Mouse (Mus musculus): ENCODE measurements around the gene Park7.

Park7 gene

GRCm38 (mm10) chr4:150913743-150914142 is 494 bp downstream of the Park7 start:
- DNase-seq (ENCODE audit: low read depth) = peak; percentile 72

DNA sequence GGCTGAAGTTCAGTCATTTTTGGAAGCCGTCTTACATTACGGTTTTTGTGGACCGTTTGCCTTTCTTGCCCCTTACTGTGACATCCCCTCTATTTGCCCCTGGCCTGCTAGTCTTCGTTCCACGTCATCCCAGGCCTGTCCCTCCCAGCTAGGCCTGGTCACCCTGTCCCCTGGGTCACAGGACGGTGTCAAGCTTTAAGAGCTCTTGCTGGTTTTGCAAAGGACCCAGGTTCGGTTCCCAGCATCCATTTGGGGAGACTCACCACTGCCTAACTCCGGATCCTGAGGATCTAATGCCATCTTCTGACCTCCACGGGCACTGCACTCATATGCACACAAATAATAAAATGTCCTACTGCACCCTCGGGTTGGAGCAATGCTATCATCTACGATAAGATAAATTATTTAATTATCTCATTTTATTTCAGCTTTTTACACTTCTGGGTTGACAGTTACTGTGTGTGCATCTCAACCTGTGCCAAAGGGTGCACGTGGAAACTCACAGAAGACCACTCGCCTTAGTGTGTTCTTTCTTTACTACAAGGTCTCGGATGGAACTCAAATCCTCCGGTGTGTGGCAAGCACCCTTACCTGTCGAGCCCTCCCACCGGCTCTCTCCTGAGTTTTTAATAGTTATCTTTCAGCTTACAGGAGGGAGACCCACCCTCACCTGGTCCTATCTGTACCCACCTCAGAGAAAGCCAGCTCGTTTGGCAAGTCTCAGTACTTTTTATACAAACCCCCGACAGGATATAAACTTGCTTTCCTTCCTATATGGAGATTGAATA is 3.9 kb downstream of the Park7 start:
- no peak for DNase-seq (ENCODE audit: low read depth)

GRCm38 (mm10) chr4:150909451-150910156 is 4.6 kb downstream of the Park7 start:
- DNase-seq (ENCODE audit: low read depth) = peak; percentile 100

- peak; percentile 67 for DNase-seq (ENCODE audit: low read depth)
Observed at GRCm38 (mm10) chr4:150908512-150908911, 5.7 kb downstream of the Park7 start.

DNA sequence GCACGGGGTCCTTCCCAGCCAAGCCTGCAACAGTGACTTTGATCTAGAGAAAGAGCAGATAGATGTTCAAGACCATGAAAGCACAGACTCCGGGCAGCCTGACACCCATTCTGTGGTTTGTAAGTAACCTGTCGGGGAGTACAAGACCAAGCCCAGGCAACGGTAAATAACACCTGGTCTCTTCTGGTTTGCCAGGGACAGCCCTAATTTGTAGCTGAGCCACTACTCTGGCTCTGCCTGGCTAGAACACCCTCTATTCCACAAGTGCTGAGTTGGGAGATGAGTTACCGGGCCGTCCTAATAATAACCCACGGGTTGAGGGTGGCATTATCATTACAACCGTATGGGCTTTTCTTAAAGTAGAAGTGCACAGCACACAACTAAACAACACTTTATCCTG is 7.1 kb downstream of the Park7 start:
- DNase-seq (ENCODE audit: low read depth) = no peak

DNA sequence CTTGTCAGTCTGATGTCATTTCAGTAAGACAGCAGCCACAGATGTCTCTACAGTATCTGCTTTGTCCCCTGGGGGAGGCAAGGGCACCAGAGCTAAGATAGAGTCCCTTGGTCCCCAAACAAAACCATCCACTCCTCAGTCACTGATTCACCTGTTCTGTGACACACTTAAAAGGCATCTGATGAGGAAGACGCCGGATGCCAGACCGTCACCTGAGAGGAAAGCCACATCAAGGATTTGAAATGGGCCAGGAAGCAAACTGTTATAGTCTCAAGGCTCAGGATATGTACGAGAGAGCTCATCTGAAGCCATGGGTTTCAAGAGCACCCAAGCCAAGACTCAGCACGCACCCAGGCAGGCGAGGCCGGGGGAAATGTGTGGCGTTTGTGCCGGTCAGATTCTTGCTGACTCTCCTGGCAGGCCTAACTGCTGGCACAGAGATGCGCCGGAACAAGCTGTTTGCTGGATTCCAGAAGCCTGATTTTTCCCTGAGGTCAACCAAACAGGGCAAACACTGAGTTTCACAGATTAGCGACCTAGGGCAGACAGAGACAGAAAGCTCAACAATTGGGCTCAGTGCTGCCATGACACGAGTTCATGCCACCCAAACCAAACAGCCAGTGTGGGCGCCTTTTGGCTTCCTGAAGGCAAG is 11.0 kb downstream of the Park7 start:
- no peak for DNase-seq (ENCODE audit: low read depth)

DNA sequence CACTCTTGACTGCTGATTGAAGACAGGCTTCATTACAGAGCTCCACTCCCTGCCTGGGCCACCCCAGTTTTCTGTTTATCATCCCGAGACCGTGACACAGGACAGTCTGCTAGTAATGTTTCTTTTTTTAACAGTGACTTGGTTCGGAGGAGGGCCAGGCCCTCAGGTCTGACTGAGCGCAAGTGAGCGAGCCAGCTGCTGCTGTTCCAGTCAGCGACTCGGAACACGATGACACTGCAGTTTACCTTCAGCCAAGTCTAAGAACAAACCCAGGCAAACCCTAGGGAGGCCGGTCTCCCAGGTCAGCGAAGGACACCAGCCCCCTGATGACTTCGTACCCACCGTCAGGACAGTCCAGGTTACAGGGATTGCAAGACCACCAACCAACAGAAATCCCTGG is 12.2 kb downstream of the Park7 start:
- no peak for DNase-seq (ENCODE audit: low read depth)

DNA sequence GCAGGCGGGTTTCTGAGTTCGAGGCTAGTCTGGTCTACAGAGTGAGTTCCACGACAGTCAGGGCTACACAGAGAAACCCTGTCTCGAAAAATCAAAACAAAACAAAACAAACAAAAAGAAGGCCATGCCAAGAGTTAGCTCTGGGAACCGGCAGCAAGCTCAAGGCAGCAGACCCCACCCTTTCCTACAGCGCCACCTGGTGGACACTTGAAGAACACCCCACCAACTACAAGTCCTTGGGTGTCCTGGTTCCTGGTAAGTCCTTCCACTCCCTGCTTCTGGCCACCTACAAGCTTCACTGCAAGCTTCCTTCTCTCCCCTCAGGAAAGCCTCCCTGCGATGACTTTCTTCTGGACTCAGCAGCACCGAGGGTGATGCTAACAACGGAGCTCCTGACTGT is 12.6 kb downstream of the Park7 start:
- DNase-seq (ENCODE audit: low read depth) = peak; percentile 90

GRCm38 (mm10) chr4:150900486-150900885 is 13.8 kb downstream of the Park7 start:
- DNase-seq (ENCODE audit: low read depth) = no peak

DNA sequence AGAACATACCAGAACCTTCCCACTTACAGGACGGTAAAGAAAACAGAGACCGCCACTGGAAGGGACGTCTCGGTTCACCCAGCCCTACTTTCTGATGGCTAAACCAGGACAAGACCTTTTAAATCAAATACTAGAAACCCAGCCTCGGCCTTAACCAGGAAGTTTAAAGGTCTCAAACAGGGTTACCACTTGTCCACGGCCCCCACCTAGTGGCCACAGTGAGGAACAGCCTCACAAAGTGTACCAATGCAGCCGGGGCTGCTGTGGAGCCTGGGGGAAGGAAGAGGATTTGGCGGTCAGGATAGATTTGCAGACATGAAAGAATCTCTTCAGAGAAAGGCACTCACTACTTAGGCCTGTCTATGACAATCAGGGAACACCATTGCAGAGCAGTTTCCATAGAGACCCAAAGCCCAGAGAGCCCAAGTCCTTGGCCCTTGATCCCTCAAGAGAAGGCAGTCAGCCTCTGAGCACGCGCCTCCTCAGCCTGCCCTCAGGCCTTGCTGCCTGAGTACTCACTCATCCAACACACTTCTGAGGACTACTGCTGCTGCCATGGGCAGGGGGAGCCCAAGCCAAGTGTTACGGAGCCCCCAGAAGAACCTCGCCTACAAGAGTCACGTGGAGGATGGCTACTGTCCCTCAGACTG is 15.4 kb downstream of the Park7 start:
- peak; percentile 93 for DNase-seq (ENCODE audit: low read depth)

DNA sequence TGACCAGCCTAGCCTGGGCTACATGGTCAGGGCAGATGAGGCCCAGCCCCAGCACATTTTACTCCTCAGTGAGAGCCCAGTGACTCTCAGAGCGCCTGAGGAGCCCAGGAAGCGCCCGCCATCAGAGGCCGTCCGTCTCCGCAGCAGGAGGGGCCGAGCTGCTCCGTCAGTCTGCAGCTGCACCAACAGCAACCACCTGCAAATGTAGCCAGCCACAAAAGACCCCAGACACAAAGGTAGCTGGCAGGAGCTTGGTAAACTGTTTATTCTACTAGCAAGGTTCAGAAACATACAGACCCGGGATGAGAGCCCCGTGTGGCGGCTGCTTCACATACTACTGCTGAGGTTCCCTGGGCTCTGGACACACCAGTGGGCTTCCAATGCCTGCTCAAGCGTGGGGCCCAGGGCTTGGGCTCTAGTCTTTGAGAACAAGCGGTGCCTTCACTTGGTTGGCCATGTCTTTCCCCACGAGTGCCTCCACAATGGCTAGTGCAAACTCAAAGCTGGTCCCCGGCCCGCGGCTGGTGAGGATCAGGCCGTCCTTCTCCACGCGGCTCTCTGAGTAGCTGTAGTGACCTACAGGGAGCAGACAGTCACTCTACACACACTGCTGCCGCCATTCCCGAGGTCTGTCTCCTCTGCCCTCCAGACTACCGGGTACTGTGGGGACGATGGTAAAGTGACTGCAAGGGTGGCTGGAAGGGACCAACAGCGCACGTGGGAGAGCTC is 17.2 kb downstream of the Park7 start:
- DNase-seq (ENCODE audit: low read depth) = no peak

DNA sequence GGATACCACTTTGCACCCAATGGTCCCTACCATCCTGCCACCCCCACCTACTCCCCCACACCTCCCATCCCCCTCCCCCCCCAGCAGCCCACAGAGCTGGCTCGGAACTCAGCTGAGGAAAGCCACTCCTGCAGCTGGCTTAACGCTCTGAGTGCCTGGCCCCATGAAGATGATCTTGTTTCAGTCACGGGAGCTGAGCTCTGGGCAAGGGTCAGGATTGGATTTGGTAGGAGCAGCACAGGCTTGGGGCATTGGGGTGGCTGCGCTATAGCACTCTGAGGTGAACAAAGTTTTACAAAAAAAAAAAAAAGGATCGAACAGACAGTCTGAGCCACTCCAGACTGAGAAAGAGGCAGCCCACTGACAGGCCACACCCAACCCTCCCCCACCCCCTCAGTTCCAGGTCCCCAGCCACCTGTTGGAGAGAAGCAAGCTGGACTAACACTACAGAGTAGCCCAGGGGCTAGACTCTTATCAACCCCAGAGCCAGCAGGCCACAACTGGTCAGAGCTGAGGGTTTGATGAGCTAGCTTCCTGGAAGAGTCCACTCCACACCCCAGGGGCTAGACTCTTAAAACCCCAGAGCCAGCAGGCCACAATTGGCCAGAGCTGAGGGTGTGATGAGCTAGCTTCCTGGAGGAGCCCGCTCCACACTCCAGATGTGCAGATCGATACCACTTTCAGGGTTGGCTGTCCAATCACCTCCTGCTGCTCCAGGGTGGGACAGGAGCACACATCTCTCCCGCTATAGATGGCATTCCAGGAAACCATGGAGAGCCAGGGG is 19.3 kb downstream of the Park7 start:
- no peak for DNase-seq (ENCODE audit: low read depth)

DNA sequence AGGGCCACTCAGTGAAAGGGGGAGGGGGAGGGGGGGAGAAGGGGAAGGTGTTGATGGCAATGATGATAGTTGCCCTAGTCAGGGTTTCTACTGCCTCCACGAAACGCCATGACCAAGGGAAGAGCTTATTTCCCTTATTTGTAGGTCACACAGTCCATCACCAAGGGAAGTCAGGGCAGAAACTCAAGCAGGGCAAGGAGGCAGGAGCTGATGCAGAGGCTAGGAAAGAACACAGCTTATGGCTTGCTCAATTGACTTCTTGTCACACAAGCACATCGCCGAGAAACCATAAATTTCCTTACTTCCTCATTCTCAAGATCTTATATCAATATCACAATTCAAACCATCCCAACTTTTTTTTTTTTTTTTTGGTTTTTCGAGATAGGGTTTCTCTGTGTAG is 22.9 kb downstream of the Park7 start:
- no peak for DNase-seq (ENCODE audit: low read depth)

DNA sequence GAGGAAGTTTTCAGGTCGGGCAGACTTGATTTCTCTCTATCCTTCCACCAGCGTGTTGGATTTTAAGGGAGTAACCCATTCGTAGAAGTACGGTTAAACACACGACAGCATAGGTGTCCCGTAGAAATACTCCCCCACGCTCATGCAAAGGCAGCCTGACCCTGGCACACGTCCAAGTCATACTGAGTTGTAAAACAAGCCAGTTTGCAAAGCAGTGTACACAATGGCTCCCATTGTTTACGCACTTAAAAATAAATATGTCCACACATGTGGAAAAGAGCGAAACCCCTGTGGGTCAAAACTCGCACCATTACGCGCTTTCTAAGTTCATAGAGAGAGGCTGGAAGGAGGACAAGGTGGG is 24.3 kb downstream of the Park7 start:
- no peak for DNase-seq (ENCODE audit: low read depth)

GRCm38 (mm10) chr4:150889273-150889954 is 24.8 kb downstream of the Park7 start:
- DNase-seq (ENCODE audit: low read depth) = no peak

DNA sequence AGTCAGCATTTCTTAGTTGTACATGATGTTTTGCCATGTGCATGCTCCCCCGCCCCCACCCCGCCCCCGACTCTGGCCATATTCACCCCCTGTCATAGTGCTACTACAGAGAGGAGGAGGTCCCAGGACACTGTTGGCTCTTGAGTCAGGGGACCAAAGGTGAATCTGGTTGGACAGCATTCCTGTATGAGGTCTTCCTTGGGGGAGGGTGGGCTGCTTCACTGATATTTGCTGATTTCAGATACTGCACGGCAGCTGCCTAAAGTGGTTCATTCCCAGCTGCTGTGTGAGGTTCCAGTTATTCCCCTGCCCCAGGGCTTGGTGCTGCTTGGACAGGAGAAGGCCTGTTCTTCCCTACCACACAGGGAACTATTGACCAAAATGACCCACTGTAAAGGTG is 25.7 kb downstream of the Park7 start:
- DNase-seq (ENCODE audit: low read depth) = no peak

GRCm38 (mm10) chr4:150887903-150888302 is 26.3 kb downstream of the Park7 start:
- DNase-seq (ENCODE audit: low read depth) = no peak

- DNase-seq (ENCODE audit: low read depth) = no peak
Observed at GRCm38 (mm10) chr4:150882632-150883031, 31.6 kb downstream of the Park7 start.

DNA sequence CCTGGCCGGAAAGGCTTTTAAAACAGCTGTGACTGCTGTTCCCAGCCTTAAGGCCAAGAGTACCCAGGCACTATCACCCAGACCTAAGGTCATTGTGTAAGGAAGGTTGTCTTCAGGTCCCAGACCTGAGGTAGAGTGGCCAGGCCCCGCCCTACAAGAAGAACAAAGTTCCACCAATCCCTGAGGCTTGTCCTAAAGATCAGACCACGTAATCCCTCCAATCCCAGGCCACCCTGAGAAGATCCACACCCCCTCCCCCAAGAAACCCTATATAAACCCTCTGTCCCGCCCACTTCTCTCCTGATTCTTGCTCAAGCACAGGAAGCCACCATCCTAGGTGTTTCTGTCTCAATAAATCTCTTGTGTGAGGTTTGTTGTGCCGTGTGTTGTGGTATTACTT is 33.9 kb downstream of the Park7 start:
- DNase-seq (ENCODE audit: low read depth) = no peak

GRCm38 (mm10) chr4:150879631-150880030 is 34.6 kb downstream of the Park7 start:
- no peak for DNase-seq (ENCODE audit: low read depth)

- no peak for DNase-seq (ENCODE audit: low read depth)
Observed at GRCm38 (mm10) chr4:150875393-150875792, 38.8 kb downstream of the Park7 start.
